Mouse (Mus musculus) forebrain, embryonic 13.5 days (tissue): ENCODE measurements around the gene Ppp2r5c. TPM values are rescaled to one million over a fixed set of nuclear protein-coding genes. Genes with fewer than 3 reads are reported as not detected.

ENCODE experiments used
- ATAC-seq: fragments of 200-750 bp; cut with Nextera tagmentation; 2 replicates; pipeline ENCODE4 v1.8.0; 2017
- H3K27ac ChIP-seq: fragments of 300-500 bp; sonication (generic); 2 replicates; pipeline ENCODE4 v1.5.1; 2015; ENCODE audit warnings: inconsistent platforms, mild to moderate bottlenecking, moderate library complexity
- H3K27me3 ChIP-seq: fragments of 300-500 bp; sonication (generic); 2 replicates; pipeline ENCODE4 v1.6.1; 2015; ENCODE audit warnings: mild to moderate bottlenecking, inconsistent platforms
- H3K36me3 ChIP-seq: fragments of 300-500 bp; sonication (generic); 2 replicates; pipeline ENCODE4 v1.6.1; 2015; ENCODE audit warnings: mild to moderate bottlenecking, inconsistent platforms; ENCODE audit not compliant: poor library complexity, severe bottlenecking
- H3K4me1 ChIP-seq: fragments of 300-500 bp; sonication (generic); 2 replicates; pipeline ENCODE4 v1.6.1; 2015; ENCODE audit warnings: inconsistent platforms
- H3K4me2 ChIP-seq: fragments of 300-500 bp; sonication (generic); 2 replicates; pipeline ENCODE4 v1.6.1; 2015; ENCODE audit warnings: inconsistent platforms, mild to moderate bottlenecking, moderate library complexity
- H3K4me3 ChIP-seq: fragments of 300-500 bp; sonication (generic); 2 replicates; pipeline ENCODE4 v1.5.1; 2015; ENCODE audit warnings: mild to moderate bottlenecking, inconsistent platforms
- H3K9ac ChIP-seq: fragments of 300-500 bp; sonication (generic); 2 replicates; pipeline ENCODE4 v1.6.1; 2015; ENCODE audit warnings: mild to moderate bottlenecking, inconsistent platforms
- H3K9me3 ChIP-seq: fragments of 300-500 bp; sonication (generic); replicated peaks from 2 replicates; pipeline ENCODE4 v1.6.1; 2016; ENCODE audit warnings: inconsistent platforms
- WGBS: fragments of 180-500 bp; shearing (Covaris S2); methylation state at CpG from one replicate; pipeline ENCODE4 v1.1.7; 2015; 5-methylcytosine and 5-hydroxymethylcytosine counted together
- polyA plus RNA-seq: library from polyadenylated mRNA; unstranded; fragments of >200 nt; fragmentation: Nextera tagmentation; extraction: Ambion mirVana; gene quantifications from 2 replicates; pipeline ENCODE4 v1.2.1, GENCODE M21; 2015

Ppp2r5c gene
- 138 and 147 TPM in 2 replicates for polyA plus RNA-seq

DNA sequence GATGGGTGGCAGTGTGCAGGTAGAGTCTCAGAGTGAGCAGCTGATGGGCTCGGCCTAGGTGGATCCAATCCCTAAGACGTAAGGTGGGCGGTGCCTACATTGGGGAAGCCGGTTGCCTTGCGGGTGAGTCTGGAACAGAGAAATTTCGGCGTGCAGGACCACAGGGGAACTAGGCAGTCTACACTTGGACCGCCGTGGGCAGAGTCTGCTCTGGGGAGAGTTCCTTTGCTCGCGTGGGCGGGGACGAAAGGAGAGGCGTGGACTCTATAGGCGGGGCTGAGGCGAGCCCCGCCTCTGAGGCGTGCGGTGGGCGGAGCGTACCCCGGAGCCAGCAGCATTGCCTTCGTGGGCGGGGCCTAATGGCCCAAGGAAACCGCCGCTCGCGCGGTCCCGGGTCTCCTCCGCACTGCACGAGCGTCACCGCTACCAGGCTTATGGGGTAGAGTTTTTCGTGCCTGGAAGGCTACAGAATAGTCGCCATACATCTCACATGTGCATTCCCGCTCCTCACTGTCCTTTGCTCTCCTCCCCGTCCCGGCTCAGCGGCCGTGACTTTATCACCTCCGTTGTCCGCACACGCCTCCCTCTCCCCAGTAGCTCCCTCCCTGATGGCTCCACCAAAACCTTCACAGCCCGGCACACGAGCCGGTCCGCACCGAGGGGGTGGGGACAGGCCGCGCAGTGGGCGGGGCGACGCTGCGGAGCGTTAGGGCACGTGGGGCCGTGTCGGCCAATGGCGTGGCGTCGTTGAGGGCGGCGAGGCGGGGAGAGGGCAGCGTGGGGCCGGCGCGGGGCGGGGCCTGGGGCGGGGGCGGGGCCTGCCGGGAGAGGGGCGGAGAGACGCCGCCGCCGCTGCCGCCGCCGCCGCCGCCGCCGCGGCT, at the start of gene Ppp2r5c:
TSS of gene Ppp2r5c (plus strand) at position 831 of the 881 bp plus-strand sequence.
- under 1% methylated on average over 48 of the region's 86 CpGs for WGBS
- H3K9me3 ChIP-seq, result no peaks in the 10 kb centered on the region
- peak; percentile 97 for ATAC-seq
- peaks cover 10% of the 10 kb centered on the region for H3K27me3 ChIP-seq
- H3K9ac ChIP-seq, result peak within 1 kb of the TSS; percentile 90
- H3K4me3 ChIP-seq, result peak within 1 kb of the TSS; percentile 85
- H3K4me1 ChIP-seq, result peaks cover 14% of the 10 kb centered on the region
- 0 out of 2 replicates have a peak, but pooled peaks cover 10% of the 10 kb centered on the region for H3K36me3 ChIP-seq
- peak within 1 kb of the TSS; percentile 79 for H3K4me2 ChIP-seq
- peak within 1 kb of the TSS; percentile 94 for H3K27ac ChIP-seq

DNA sequence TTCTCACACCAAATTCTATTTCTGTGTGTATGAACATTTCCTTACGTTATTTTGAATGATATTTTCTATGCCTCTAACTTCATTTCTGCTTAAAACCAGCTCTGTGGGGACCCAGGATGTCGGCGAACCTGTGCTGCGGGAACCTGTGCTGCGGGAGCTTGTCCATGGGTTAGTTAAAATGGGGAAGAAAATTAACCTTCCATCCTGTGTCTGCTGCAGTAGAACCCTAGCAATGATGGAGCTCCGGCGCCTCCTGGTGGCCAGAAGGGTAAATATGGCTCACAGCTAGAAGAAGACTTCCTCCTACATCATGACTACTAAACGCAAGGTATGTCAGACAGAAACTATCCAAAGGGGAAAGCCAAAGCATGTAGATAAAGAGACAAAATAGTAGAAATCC, 48.6 kb upstream of the Ppp2r5c start:
- H3K9ac ChIP-seq, result no peak overlapping the region
- H3K4me2 ChIP-seq, result no peak overlapping the region
- no peaks in the 10 kb centered on the region for H3K9me3 ChIP-seq
- ATAC-seq, result no peak
- H3K4me1 ChIP-seq, result no peaks in the 10 kb centered on the region
- no peak overlapping the region for H3K27ac ChIP-seq
- H3K27me3 ChIP-seq, result no peaks in the 10 kb centered on the region
- no peak overlapping the region for H3K4me3 ChIP-seq
- 30% methylated on average over 8 of the region's 8 CpGs for WGBS
- no peaks in the 10 kb centered on the region for H3K36me3 ChIP-seq

DNA sequence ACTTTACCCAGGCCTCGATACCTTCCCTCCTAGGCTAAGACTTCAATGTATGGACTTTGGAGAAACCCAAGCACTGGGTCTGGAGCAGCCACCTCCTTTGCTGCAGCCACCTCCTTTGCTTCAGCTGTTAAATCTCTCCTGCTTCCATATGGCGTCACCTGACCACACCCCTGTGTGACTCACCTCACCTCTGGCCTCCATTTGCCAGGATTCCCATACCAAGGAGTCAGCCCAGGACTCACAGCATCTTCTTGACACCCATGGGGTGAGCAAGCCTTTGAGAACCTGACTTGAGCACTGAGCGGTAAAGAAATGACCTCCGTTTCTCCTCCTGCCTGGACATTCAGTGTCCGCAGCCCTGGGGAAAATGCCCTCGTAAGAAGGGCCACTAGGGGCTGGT, 47.8 kb upstream of the Ppp2r5c start:
- 91% methylated on average over 6 of the region's 6 CpGs for WGBS
- Histone ChIP-seq H3K27ac (no peak overlapping the region), H3K9me3 (no peaks in the 10 kb centered on the region)

DNA sequence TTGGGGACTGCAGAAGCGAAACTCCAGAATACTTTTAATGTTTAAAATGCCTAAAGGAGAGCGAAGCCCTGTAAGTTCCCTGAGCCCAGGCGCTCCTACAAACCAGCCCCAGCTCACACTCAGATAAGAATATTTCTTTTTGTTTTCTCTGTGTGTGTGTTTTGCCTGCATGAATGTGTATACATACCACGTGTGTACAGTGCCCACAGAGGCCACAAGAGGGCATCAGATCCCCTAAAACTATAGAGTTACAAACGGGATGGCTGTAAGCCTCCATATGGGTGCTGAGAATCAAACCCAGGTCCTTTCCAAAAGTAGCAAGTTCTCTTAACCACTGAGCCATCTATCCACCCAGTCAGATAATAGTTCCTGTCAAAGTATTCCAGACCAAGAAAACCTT, 46.0 kb upstream of the Ppp2r5c start:
- 84% methylated on average over 5 of the region's 5 CpGs for WGBS
- H3K27ac ChIP-seq, result no peak overlapping the region

More for the DNA sequence above, 47.8 kb upstream of the Ppp2r5c start:
- H3K36me3 ChIP-seq, result no peaks in the 10 kb centered on the region
- H3K4me1 ChIP-seq, result no peaks in the 10 kb centered on the region
- no peaks in the 10 kb centered on the region for H3K27me3 ChIP-seq
- ATAC-seq, result no peak
- H3K9ac ChIP-seq, result no peak overlapping the region
- H3K4me2 ChIP-seq, result no peak overlapping the region
- H3K4me3 ChIP-seq, result no peak overlapping the region

DNA sequence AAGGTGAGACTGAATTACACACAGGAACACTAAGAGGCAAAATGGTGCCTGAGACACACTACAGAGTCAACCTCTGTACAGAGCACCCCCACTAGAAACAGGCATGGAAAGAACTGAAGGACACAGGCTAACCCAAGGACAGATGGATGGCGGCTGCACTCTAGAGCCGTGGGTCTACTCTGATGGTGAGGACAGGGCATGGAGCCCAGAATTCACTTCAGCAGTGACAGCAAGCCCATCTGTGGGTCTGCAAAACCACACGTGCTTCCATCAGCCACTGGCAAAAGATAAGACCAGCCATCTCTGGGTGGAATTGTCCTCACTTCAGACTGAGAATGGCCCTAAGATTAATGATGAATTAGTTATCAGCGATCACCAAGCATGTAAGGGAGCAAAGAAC, 45.0 kb upstream of the Ppp2r5c start:
- H3K27ac ChIP-seq, result no peak overlapping the region
- H3K4me2 ChIP-seq, result no peak overlapping the region
- ATAC-seq, result no peak
- H3K9ac ChIP-seq, result no peak overlapping the region
- WGBS, result 96% methylated on average over 4 of the region's 4 CpGs
- H3K9me3 ChIP-seq, result no peaks in the 10 kb centered on the region
- no peaks in the 10 kb centered on the region for H3K4me1 ChIP-seq
- H3K36me3 ChIP-seq, result no peaks in the 10 kb centered on the region
- H3K27me3 ChIP-seq, result no peaks in the 10 kb centered on the region
- H3K4me3 ChIP-seq, result no peak overlapping the region

More for the DNA sequence above, 46.0 kb upstream of the Ppp2r5c start:
- H3K9ac ChIP-seq, result no peak overlapping the region
- no peaks in the 10 kb centered on the region for H3K36me3 ChIP-seq
- no peak overlapping the region for H3K4me2 ChIP-seq
- H3K9me3 ChIP-seq, result no peaks in the 10 kb centered on the region
- no peak for ATAC-seq
- H3K27me3 ChIP-seq, result no peaks in the 10 kb centered on the region
- no peaks in the 10 kb centered on the region for H3K4me1 ChIP-seq
- no peak overlapping the region for H3K4me3 ChIP-seq

DNA sequence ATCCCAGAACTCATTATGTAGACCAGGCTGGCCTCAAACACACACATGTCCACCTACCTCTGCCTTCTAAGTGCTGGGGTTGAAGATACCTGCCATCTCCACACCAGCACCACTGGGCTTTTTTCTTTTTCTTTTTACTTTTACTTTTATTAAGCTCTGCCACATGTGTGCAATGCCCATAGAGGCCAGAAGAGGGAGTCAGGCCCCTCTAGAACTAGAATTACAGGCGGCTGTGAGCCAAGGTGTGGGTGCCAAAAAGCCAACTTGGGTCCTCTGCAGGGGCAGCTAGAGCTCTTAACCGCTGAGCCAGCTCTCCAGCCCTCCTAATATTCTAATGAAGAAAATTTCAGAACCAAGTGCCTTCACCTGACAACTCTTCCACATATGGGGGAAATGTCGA, 30.7 kb upstream of the Ppp2r5c start:
- Histone ChIP-seq H3K9me3 (no peaks in the 10 kb centered on the region), H3K36me3 (no peaks in the 10 kb centered on the region), H3K27ac (no peak overlapping the region), H3K27me3 (peaks cover 10% of the 10 kb centered on the region), H3K9ac (no peak overlapping the region), H3K4me1 (no peaks in the 10 kb centered on the region), H3K4me3 (no peak overlapping the region), H3K4me2 (no peak overlapping the region)
- WGBS, result 56% methylated on average over 3 of the region's 3 CpGs
- no peak for ATAC-seq

DNA sequence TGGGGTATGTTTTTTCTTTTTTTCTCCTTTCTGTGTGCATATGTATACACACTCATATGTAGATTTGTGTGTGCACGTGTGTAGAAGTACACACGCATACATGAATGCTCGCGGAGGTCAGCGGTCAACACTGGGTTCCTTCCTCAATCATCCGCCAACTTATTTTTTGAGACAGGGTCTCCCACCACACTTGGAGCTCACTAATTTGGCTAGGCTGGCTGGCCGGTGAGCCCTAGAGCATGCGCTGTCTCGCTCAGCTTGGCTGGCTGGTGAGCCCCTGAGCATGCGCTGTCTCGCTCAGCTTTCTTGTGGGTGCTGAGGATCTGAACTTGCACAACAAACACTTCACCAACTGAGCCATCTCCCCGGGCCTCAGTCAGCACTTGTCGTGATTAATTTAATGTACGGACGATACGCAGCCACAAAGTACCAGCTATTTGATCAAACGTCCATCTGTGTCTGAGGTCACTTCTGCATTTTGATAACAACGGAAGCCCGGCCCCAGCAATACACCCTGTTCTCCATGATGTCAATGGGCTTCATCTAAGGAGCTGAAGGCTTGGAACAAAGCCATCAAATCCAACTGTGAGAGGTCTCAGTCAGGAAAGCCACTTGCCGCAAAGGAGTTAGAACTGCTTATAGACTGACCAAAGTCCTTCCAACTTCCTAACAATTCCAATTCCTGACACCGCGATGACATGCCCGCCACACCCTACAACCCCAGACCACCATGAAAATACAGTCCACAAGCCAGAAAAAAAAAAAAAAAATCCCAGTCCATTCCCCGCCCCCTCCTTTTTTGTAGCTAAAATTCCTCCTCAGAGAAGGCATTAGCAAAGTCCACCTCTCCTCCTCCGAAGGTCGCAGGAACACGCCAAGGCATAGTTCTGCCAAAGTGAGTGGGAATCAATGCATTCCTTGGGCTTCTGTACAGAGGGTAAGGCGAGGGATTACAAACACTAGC, 29.6 kb upstream of the Ppp2r5c start:
- 54% methylated on average over 28 of the region's 28 CpGs for WGBS
- no peaks in the 10 kb centered on the region for H3K4me1 ChIP-seq

DNA sequence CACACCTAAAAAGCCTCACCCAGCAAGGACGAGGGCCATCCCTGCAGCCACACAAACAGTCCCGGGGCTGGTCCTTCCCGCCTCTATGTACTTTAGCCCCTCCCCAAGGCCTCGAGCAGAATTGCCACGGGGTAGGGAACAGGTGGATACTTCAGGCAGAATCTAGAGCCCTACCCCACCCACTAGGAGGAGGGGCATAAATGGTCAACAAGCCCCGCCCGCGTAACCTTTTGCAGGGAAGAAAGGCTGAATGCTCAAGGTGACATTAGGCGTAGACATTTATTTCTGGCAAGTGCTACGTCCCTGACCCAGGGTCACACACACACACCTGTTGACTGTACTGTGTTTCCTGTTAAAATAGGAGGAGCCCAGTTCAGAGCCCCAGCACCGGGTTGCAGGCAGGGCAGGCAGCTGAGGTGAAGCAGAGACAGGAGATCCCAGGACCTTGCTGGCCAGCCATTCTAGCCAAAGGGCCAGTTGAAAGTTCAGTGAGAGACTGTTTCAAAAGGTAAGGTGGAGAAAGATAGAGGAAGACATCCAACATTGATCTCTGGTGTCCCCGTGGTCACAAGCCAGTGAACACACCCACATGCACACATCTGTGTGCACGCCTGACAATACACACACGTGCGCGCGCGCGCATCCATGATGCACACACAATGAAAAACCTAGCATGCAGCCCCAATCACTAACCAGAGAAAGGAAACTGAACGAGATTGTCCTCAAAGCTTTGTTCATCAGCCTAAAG, 28.8 kb upstream of the Ppp2r5c start:
- Histone ChIP-seq H3K27ac (no peak overlapping the region), H3K27me3 (peaks cover 10% of the 10 kb centered on the region), H3K9ac (no peak overlapping the region), H3K36me3 (no peaks in the 10 kb centered on the region), H3K9me3 (no peaks in the 10 kb centered on the region), H3K4me1 (no peaks in the 10 kb centered on the region), H3K4me3 (no peak overlapping the region), H3K4me2 (no peak overlapping the region)
- 52% methylated on average over 20 of the region's 20 CpGs for WGBS
- no peak for ATAC-seq

More for the DNA sequence above, 29.6 kb upstream of the Ppp2r5c start:
- Histone ChIP-seq H3K4me3 (no peak overlapping the region), H3K9me3 (no peaks in the 10 kb centered on the region), H3K27ac (no peak overlapping the region), H3K36me3 (no peaks in the 10 kb centered on the region), H3K27me3 (peaks cover 10% of the 10 kb centered on the region), H3K4me2 (peak overlapping the region; percentile 16; the same call in 1 of the 2 replicates), H3K9ac (no peak overlapping the region)
- no peak for ATAC-seq

DNA sequence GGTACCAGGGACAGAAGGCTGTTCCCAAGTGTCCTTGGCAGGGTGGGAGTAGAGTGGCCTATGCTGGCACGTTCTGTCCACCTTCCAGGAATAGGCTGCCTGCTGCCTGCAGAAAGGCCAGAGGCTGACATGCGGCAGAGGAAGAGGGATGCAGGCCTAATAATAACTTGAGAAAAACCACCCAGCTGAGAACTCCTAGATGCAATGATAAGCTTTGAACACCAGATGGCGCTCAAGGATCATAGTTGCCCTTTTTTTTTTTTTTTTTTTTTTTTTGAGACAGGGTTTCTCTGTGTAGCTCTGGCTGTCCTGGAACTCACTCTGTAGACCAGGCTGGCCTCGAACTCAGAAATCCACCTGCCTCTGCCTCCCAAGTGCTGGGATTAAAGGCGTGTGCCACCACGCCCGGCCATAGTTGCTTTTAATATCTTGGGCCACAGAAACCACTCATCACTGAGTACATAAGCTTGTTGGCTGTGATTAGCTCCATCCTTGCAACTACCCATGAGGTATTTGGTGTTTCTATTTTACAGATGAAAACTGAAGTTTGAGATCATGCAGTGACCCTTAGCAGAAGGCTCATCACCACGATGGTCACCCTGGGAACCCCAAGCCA, 28.1 kb upstream of the Ppp2r5c start:
- Histone ChIP-seq H3K9ac (no peak overlapping the region), H3K9me3 (no peaks in the 10 kb centered on the region), H3K27ac (no peak overlapping the region), H3K4me3 (no peak overlapping the region), H3K27me3 (peaks cover 10% of the 10 kb centered on the region), H3K4me1 (no peaks in the 10 kb centered on the region), H3K4me2 (no peak overlapping the region), H3K36me3 (no peaks in the 10 kb centered on the region)
- ATAC-seq, result peak; percentile 61; the same call in 1 of the 2 replicates
- 38% methylated on average over 8 of the region's 8 CpGs for WGBS

DNA sequence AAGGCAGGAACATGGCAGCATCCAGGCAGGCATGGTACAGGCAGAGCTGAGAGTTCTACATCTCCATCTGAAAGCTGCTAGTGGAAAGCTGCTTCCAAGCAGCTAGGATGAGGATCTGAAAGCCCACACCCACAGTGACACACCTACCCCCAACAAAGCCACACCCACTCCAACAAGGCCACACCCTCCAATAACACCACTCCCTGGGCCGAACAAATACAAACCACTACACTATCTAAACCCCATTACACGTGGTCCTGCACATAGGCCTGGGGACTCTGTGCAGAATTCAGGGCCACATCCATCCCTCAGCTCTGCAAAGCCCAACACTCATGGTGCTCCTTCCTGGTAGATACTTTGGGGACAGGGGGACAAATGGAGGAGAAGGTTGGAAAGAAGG, 27.0 kb upstream of the Ppp2r5c start:
- no peak overlapping the region for H3K4me3 ChIP-seq
- ATAC-seq, result no peak
- H3K4me2 ChIP-seq, result no peak overlapping the region
- 63% methylated on average over 2 of the region's 2 CpGs for WGBS
- H3K9ac ChIP-seq, result no peak overlapping the region
- H3K36me3 ChIP-seq, result no peaks in the 10 kb centered on the region
- peaks cover 10% of the 10 kb centered on the region for H3K27me3 ChIP-seq
- no peaks in the 10 kb centered on the region for H3K4me1 ChIP-seq
- H3K9me3 ChIP-seq, result no peaks in the 10 kb centered on the region
- H3K27ac ChIP-seq, result no peak overlapping the region

DNA sequence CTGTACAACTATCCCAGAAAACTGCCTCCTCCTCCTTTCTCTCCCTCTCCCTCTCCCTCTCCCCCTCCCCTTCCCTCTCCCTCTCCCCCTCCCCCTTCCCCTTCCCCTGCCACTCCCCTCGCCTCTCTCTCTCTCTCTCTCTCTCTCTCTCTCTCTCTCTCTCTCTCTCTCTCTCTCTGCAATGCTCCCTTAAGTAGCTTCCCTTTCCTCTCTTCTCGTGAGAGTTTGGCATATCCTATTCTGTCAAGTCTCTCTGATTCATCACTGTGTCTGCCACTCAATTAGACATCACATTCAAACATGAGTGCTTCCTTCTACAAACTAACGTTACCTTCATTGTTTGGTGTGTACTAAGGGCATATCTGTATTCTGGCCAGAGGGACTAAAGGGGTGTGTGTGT, 25.6 kb upstream of the Ppp2r5c start:
- H3K9me3 ChIP-seq, result no peaks in the 10 kb centered on the region
- WGBS, result 46% methylated on average over 3 of the region's 3 CpGs
- H3K36me3 ChIP-seq, result no peaks in the 10 kb centered on the region
- peaks cover 10% of the 10 kb centered on the region for H3K27me3 ChIP-seq
- no peak overlapping the region for H3K4me3 ChIP-seq
- ATAC-seq, result no peak
- H3K4me2 ChIP-seq, result no peak overlapping the region
- H3K9ac ChIP-seq, result no peak overlapping the region
- no peaks in the 10 kb centered on the region for H3K4me1 ChIP-seq
- H3K27ac ChIP-seq, result no peak overlapping the region
